Mouse (Mus musculus) bone marrow, adult 2 months (tissue): ENCODE measurements around the gene Pts.

Source experiments
- CTCF ChIP-seq: fragments of 200-500 bp; IDR thresholded peaks from 2 replicates; pipeline ENCODE4 v1.5.1; 2011; ENCODE audit warnings: low read length, control low read depth; ENCODE audit not compliant: control insufficient read depth, insufficient read depth
- POLR2A ChIP-seq: fragments of 200-500 bp; IDR thresholded peaks from 2 replicates; pipeline ENCODE4 v1.6.1; 2011; ENCODE audit warnings: low read depth, mild to moderate bottlenecking, control low read depth, low read length, borderline replicate concordance; ENCODE audit not compliant: control insufficient read depth

- no peak for TF ChIP-seq CTCF
- TF ChIP-seq POLR2A: no peak
Measured at GRCm38 (mm10) chr9:50569599-50570525, 41.3 kb upstream of the Pts start.
